In the genomic region with DNA sequence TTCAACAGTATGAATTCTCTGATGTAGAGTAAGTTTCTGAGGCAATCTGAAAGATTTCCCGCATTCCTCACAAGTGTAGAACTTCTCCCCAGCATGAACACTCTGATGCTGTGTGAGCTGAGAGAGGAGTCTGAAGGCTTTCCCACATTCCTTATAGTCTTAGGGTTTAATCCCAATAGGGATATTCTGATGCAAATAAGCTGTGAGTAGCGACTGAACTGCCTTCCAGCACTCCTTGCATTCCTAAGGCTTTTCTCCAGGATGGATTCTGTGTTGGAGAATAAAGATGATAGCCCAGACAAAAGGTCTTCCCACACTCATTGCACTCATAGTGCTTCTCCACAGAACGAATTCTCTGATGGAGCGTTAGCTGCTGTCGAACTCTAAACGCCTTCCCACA, we compare ENCODE assay signal across 14 mouse cellular contexts.
"Had no signal": no experiment of that assay in that cellular context is flagged by ENCODE, and none has a peak within 500 bp of the region (broad histone marks: within the 10 kb centered on the region; RNA-seq: fewer than 3 reads in every experiment).

No protein-coding gene starts in this region.

- DNase-seq: gastrocnemius, adult 2 months; gastrocnemius, postnatal 10 days; gastrocnemius, postnatal 25 days; heart, adult 2 months; heart, postnatal 10 days; heart, postnatal 4 days; kidney, adult 18-20 months; kidney, adult 8-10 months; kidney, postnatal 14 days; kidney, postnatal 36 days; layer of hippocampus, adult 9-11 months; layer of hippocampus, postnatal 36 days; liver; liver, embryonic 13.5 days had no signal
